Mouse (Mus musculus): ENCODE measurements around the gene Tgoln1.

DNA sequence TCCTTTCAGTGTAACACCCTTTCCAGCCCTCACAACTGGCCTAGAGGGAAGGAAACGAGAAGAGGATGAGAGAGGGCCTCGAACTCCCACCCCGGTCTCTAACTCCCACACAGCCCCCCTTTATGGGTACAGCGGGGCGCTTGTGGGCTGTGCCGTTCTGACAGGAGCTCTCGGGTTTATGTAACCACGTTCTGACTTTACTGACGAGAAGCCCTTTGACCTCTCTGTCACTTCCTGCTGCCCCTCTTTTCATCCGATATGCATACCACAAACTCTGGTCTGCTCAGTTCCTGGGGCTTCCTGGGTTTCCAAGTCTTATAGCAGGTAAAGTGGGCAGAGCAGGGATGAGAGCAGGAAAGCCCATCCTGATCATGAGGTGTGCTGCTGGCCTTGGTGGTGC lies 17.5 kb upstream of the Tgoln1 start:
- TF ChIP-seq GATA1 (IDR thresholded peaks at IDR 0.05; ENCODE audit: borderline replicate concordance, low read length): no peak
- no peak for TF ChIP-seq FLI1 (IDR thresholded peaks at IDR 0.05; ENCODE audit: low read length)
